Mouse (Mus musculus) limb, embryonic 11.5 days (tissue): ENCODE measurements around the gene Zfp638. TPM values are rescaled to one million over a fixed set of nuclear protein-coding genes. Genes with fewer than 3 reads are reported as not detected.
A peak's percentile ranks its signal among the peaks of the same experiment; 100 is the strongest.
"Not testable (repeated sequence)": the region's sequence is repeated elsewhere in the genome, so short reads cannot be mapped to it uniquely, and the experiment has no call there.

Source experiments
- ATAC-seq: fragments of 200-750 bp; cut with Nextera tagmentation; 2 replicates; pipeline ENCODE4 v1.8.0; 2017; ENCODE audit warnings: low read depth; ENCODE audit not compliant: insufficient number of reproducible peaks, low FRiP score, low TSS enrichment
- DNase-seq: peaks from one replicate; pipeline ENCODE4 v3.0.0-alpha.2; 2015; ENCODE audit warnings: low spot score
- H3K27ac ChIP-seq: fragments of 300-500 bp; sonication (generic); replicated peaks from 2 replicates; pipeline ENCODE4 v1.5.1; 2014; ENCODE audit warnings: low read depth, mild to moderate bottlenecking, low read length
- H3K27me3 ChIP-seq: fragments of 300-500 bp; sonication (generic); 2 replicates; pipeline ENCODE4 v1.6.1; 2014; ENCODE audit warnings: mild to moderate bottlenecking, low read length, mixed read lengths; ENCODE audit not compliant: control insufficient read depth, insufficient read depth
- H3K36me3 ChIP-seq: fragments of 300-500 bp; sonication (generic); 2 replicates; pipeline ENCODE4 v1.6.1; 2014; ENCODE audit warnings: mild to moderate bottlenecking, low read length, moderate library complexity, mixed read lengths; ENCODE audit not compliant: control insufficient read depth, insufficient read depth
- H3K4me1 ChIP-seq: fragments of 300-500 bp; sonication (generic); 2 replicates; pipeline ENCODE4 v1.6.1; 2014; ENCODE audit warnings: low read length, mixed read lengths; ENCODE audit not compliant: control insufficient read depth, insufficient read depth
- H3K4me2 ChIP-seq: fragments of 300-500 bp; sonication (generic); 2 replicates; pipeline ENCODE4 v1.6.1; 2014; ENCODE audit warnings: low read depth, mild to moderate bottlenecking, moderate library complexity; ENCODE audit not compliant: severe bottlenecking
- H3K4me3 ChIP-seq: fragments of 300-500 bp; sonication (generic); 2 replicates; pipeline ENCODE4 v1.5.1; 2014; ENCODE audit warnings: low read depth, low read length
- H3K9ac ChIP-seq: fragments of 300-500 bp; sonication (generic); 2 replicates; pipeline ENCODE4 v1.6.1; 2014; ENCODE audit warnings: mild to moderate bottlenecking, low read length
- H3K9me3 ChIP-seq: fragments of 300-500 bp; sonication (generic); 2 replicates; pipeline ENCODE4 v1.6.1; 2016; ENCODE audit warnings: low read length; ENCODE audit not compliant: control insufficient read depth
- WGBS: fragments of 180-500 bp; shearing (Covaris S2); extraction: QIAGEN DNeasy Blood & Tissue Kit; methylation state at CpG from one replicate; pipeline ENCODE4 v1.1.7; 2014; 5-methylcytosine and 5-hydroxymethylcytosine counted together
- polyA plus RNA-seq: library from polyadenylated mRNA; unstranded; fragments of >200 nt; fragmentation: Nextera tagmentation; extraction: Ambion mirVana; gene quantifications from 2 replicates; pipeline ENCODE4 v1.2.1, GENCODE M21; 2014

Zfp638 gene
- polyA plus RNA-seq, 1 experiment from 2014 or later, result 84.2 TPM

GRCm38 (mm10) chr6:84009172-84009872 is 142.4 kb downstream of the Zfp638 start:
- H3K27ac ChIP-seq, result no peak overlapping the region
- H3K27me3 ChIP-seq, result peaks cover 12% of the 10 kb centered on the region
- DNase-seq (no peak), ATAC-seq (no peak)
- H3K4me1 ChIP-seq, result peaks cover 14% of the 10 kb centered on the region; the same call in 1 of the 2 replicates
- whole genome bisulfite sequencing, result 15% methylated on average over 8 of the region's 8 CpGs
- H3K4me2 ChIP-seq, result peak overlapping the region; percentile 66
- H3K9ac ChIP-seq, result no peak overlapping the region; the same call in 1 of the 2 replicates
- no peaks in the 10 kb centered on the region for H3K36me3 ChIP-seq
- H3K4me3 ChIP-seq, result no peak overlapping the region; the same call in 1 of the 2 replicates
- H3K9me3 ChIP-seq, result no peaks in the 10 kb centered on the region

- H3K27me3 ChIP-seq, result peaks cover 12% of the 10 kb centered on the region
- no peaks in the 10 kb centered on the region for H3K36me3 ChIP-seq
- no peak overlapping the region for H3K4me2 ChIP-seq
- H3K9ac ChIP-seq, result no peak overlapping the region
- H3K4me1 ChIP-seq, result peaks cover 14% of the 10 kb centered on the region; the same call in 1 of the 2 replicates
- H3K27ac ChIP-seq, result no peak overlapping the region
- no peak for DNase-seq
- no peak overlapping the region for H3K4me3 ChIP-seq
- WGBS, result 26% methylated on average over 4 of the region's 4 CpGs
- H3K9me3 ChIP-seq, result no peaks in the 10 kb centered on the region
- ATAC-seq, result peak; percentile 9; the same call in 1 of the 2 replicates
These were observed 143.0 kb downstream of the Zfp638 start for GRCm38 (mm10) chr6:84009915-84010302.

- WGBS, result 40% methylated on average over 8 of the region's 8 CpGs
- Histone ChIP-seq H3K27ac (no peak overlapping the region), H3K4me3 (no peak overlapping the region)
These were observed 143.7 kb downstream of the Zfp638 start for GRCm38 (mm10) chr6:84010303-84011225.

GRCm38 (mm10) chr6:84014961-84015683 is 148.2 kb downstream of the Zfp638 start:
- WGBS, result 74% methylated on average over 4 of the region's 4 CpGs
- DNase-seq, H3K27ac ChIP-seq: not testable (repeated sequence)

More at GRCm38 (mm10) chr6:84010303-84011225, 143.7 kb downstream of the Zfp638 start:
- no peaks in the 10 kb centered on the region for H3K9me3 ChIP-seq
- DNase-seq (peak; percentile 33), ATAC-seq (peak; percentile 57; the same call in 1 of the 2 replicates)
- no peak overlapping the region for H3K4me2 ChIP-seq
- H3K4me1 ChIP-seq, result peaks cover 14% of the 10 kb centered on the region; the same call in 1 of the 2 replicates
- no peak overlapping the region for H3K9ac ChIP-seq
- H3K27me3 ChIP-seq, result peaks cover 12% of the 10 kb centered on the region
- H3K36me3 ChIP-seq, result no peaks in the 10 kb centered on the region

GRCm38 (mm10) chr6:84016851-84017250 is 149.9 kb downstream of the Zfp638 start:
- Histone ChIP-seq H3K4me2 (no peak overlapping the region), H3K4me1 (no peaks in the 10 kb centered on the region), H3K27me3 (peaks cover 8% of the 10 kb centered on the region; the same call in 1 of the 2 replicates), H3K36me3 (no peaks in the 10 kb centered on the region), H3K9ac (no peak overlapping the region), H3K9me3 (no peaks in the 10 kb centered on the region), H3K4me3 (no peak overlapping the region), H3K27ac (no peak overlapping the region)
- DNase-seq, result no peak
- ATAC-seq, result no peak
- WGBS, result 89% methylated on average over 7 of the region's 7 CpGs

More at GRCm38 (mm10) chr6:84014961-84015683, 148.2 kb downstream of the Zfp638 start:
- H3K27me3 ChIP-seq, H3K9me3 ChIP-seq, H3K4me2 ChIP-seq, H3K9ac ChIP-seq, H3K4me1 ChIP-seq, ATAC-seq, H3K36me3 ChIP-seq, H3K4me3 ChIP-seq: not testable (repeated sequence)

- H3K27ac ChIP-seq, result no peak overlapping the region
- no peaks in the 10 kb centered on the region for H3K9me3 ChIP-seq
- H3K4me1 ChIP-seq, result no peaks in the 10 kb centered on the region
- ATAC-seq, result no peak
- H3K27me3 ChIP-seq, result peaks cover 8% of the 10 kb centered on the region; the same call in 1 of the 2 replicates
- no peak for DNase-seq
- no peaks in the 10 kb centered on the region for H3K36me3 ChIP-seq
- 59% methylated on average over 3 of the region's 3 CpGs for WGBS
- H3K9ac ChIP-seq, result no peak overlapping the region
- H3K4me2 ChIP-seq, result no peak overlapping the region
- no peak overlapping the region for H3K4me3 ChIP-seq
These were observed 150.5 kb downstream of the Zfp638 start for GRCm38 (mm10) chr6:84017392-84017791.

GRCm38 (mm10) chr6:84018906-84019550 is 152.1 kb downstream of the Zfp638 start:
- Histone ChIP-seq H3K9me3 (no peaks in the 10 kb centered on the region), H3K27ac (no peak overlapping the region), H3K4me3 (peak overlapping the region; percentile 28), H3K36me3 (no peaks in the 10 kb centered on the region), H3K27me3 (peaks cover 8% of the 10 kb centered on the region; the same call in 1 of the 2 replicates), H3K4me2 (peak overlapping the region; percentile 70), H3K9ac (0 out of 2 replicates have a peak overlapping the region, but pooled peaks have one; percentile 31), H3K4me1 (no peaks in the 10 kb centered on the region)
- peak; percentile 70 for ATAC-seq
- WGBS, result 6% methylated on average over 28 of the region's 28 CpGs
- peak; percentile 71 for DNase-seq
